Mouse (Mus musculus) embryonic stem cell, embryonic (primary cell): ENCODE data around the gene Sox4.

Source experiments
- CTCF ChIA-PET, 4 experiments: fragments of 300-600 bp in 2 of 4; fragments of 350-600 bp in 2 of 4; sonication (Branson Sonifier 250); formaldehyde crosslinking; loops; one replicate each; lab custom pipeline; 2022; ENCODE audit warnings: inconsistent platforms in 2 of 4; lab: Charles Lee
- POLR2A ChIA-PET, 4 experiments: fragments of 300-600 bp in 2 of 4; fragments of 350-600 bp in 2 of 4; sonication (Branson Sonifier 250); formaldehyde crosslinking; loops; one replicate each; lab custom pipeline; 2022; ENCODE audit warnings: antibody characterized with exemption in 4 of 4, inconsistent platforms in 1 of 4; lab: Charles Lee

The Sox4 gene

GRCm38 (mm10) chr13:28950623-28951491, 2.7 kb downstream of the Sox4 start:
- POLR2A ChIA-PET = interaction anchor here in 2 of 4 experiments (0.6 to 1.6 kb wide), 8 partner anchors 13 to 1034 kb away, joined by 3 to 4 read pairs (median 3); no protein-coding TSS in a partner anchor
- CTCF ChIA-PET = interaction anchor here in 1 of 4 experiments (0.7 to 1.0 kb wide), 2 partner anchors 10 to 155 kb away, joined by 3 to 4 read pairs; no protein-coding TSS in a partner anchor

- POLR2A ChIA-PET = interaction anchor here in 1 of 4 experiments (0.7 to 0.9 kb wide), 2 partner anchors 679 to 877 kb away, joined by 3 read pairs; no protein-coding TSS in a partner anchor
- CTCF ChIA-PET = interaction anchor here in 1 of 4 experiments (0.7 to 1.0 kb wide), 2 partner anchors 11 to 154 kb away, joined by 3 to 4 read pairs; no protein-coding TSS in a partner anchor
These were observed 3.3 kb downstream of the Sox4 start for GRCm38 (mm10) chr13:28950266-28950622.

GRCm38 (mm10) chr13:28949279-28949915, 4.1 kb downstream of the Sox4 start:
- ChIA-PET CTCF (no interaction called here), POLR2A (interaction anchor here in 1 of 4 experiments (1.1 kb wide), 1 partner anchor 27 kb away, joined by 3 read pairs; no protein-coding TSS in a partner anchor)

- ChIA-PET CTCF (no interaction called here), POLR2A (interaction anchor here in 2 of 4 experiments (0.6 to 1.1 kb wide), 3 partner anchors 26 to 45 kb away, joined by 3 to 4 read pairs (median 3); no protein-coding TSS in a partner anchor)
These were observed 5.0 kb downstream of the Sox4 start for GRCm38 (mm10) chr13:28948541-28948940.

GRCm38 (mm10) chr13:28947740-28948441, 5.6 kb downstream of the Sox4 start:
- POLR2A ChIA-PET = interaction anchor here in 1 of 4 experiments (0.6 kb wide), 1 partner anchor 349 kb away, joined by 3 read pairs; no protein-coding TSS in a partner anchor
- CTCF ChIA-PET = no interaction called here

GRCm38 (mm10) chr13:28946565-28947135, 6.9 kb downstream of the Sox4 start:
- ChIA-PET CTCF (no interaction called here), POLR2A (interaction anchor here in 1 of 4 experiments (2.1 kb wide), 1 partner anchor 11 kb away, joined by 6 read pairs; no protein-coding TSS in a partner anchor)

GRCm38 (mm10) chr13:28945681-28946080, 7.8 kb downstream of the Sox4 start:
- ChIA-PET POLR2A (interaction anchor here in 2 of 4 experiments (0.5 to 2.1 kb wide), 6 partner anchors 8 to 57 kb away, joined by 3 to 9 read pairs (median 6); partner anchors contain the start of gene Sox4 (in 2 of the 2)), CTCF (interaction anchor here in 2 of 4 experiments (0.6 to 0.7 kb wide), 4 partner anchors 11 to 574 kb away, joined by 3 to 8 read pairs (median 4); no protein-coding TSS in a partner anchor)

GRCm38 (mm10) chr13:28942926-28943325, 10.6 kb downstream of the Sox4 start:
- POLR2A ChIA-PET = no interaction called here
- CTCF ChIA-PET = no interaction called here

GRCm38 (mm10) chr13:28941983-28942630, 11.4 kb downstream of the Sox4 start:
- ChIA-PET CTCF (no interaction called here), POLR2A (interaction anchor here in 1 of 4 experiments (0.7 kb wide), 1 partner anchor 16 kb away, joined by 3 read pairs; no protein-coding TSS in a partner anchor)

GRCm38 (mm10) chr13:28933375-28933774, 20.1 kb downstream of the Sox4 start:
- POLR2A ChIA-PET = interaction anchor here in 2 of 4 experiments (0.5 to 1.4 kb wide), 2 partner anchors 20 to 683 kb away, joined by 3 to 4 read pairs; partner anchors contain the start of gene Sox4 (in 1 of the 2)
- CTCF ChIA-PET = no interaction called here

- CTCF ChIA-PET = no interaction called here
- POLR2A ChIA-PET = no interaction called here
These were observed 21.7 kb downstream of the Sox4 start for GRCm38 (mm10) chr13:28931776-28932175.

- POLR2A ChIA-PET = no interaction called here
- CTCF ChIA-PET = no interaction called here
These were observed 22.2 kb downstream of the Sox4 start for GRCm38 (mm10) chr13:28931266-28931665.

GRCm38 (mm10) chr13:28930364-28930763, 23.1 kb downstream of the Sox4 start:
- ChIA-PET CTCF (no interaction called here), POLR2A (interaction anchor here in 2 of 4 experiments (0.6 to 1.2 kb wide), 2 partner anchors 9 to 1054 kb away, joined by 3 to 5 read pairs; no protein-coding TSS in a partner anchor)

GRCm38 (mm10) chr13:28929936-28930335, 23.6 kb downstream of the Sox4 start:
- POLR2A ChIA-PET = interaction anchor here in 2 of 4 experiments (0.6 to 1.2 kb wide), 2 partner anchors 10 to 1055 kb away, joined by 3 to 5 read pairs; no protein-coding TSS in a partner anchor
- CTCF ChIA-PET = no interaction called here

- ChIA-PET POLR2A (interaction anchor here in 2 of 4 experiments (0.5 to 1.6 kb wide), 3 partner anchors 26 to 663 kb away, joined by 3 to 6 read pairs (median 3); no protein-coding TSS in a partner anchor), CTCF (no interaction called here)
These were observed 30.4 kb downstream of the Sox4 start for GRCm38 (mm10) chr13:28923136-28923535.

GRCm38 (mm10) chr13:28917379-28918250, 35.9 kb downstream of the Sox4 start:
- ChIA-PET CTCF (no interaction called here), POLR2A (interaction anchor here (0.7 to 2.2 kb wide), 10 partner anchors 9 to 107 kb away, joined by 3 to 7 read pairs (median 3); partner anchors contain the start of gene Sox4 (in 1 of the 4))
